Mouse (Mus musculus) limb, embryonic 14.5 days (tissue): ENCODE results near the gene Fam219b. TPM values are rescaled to one million over a fixed set of nuclear protein-coding genes. Genes with fewer than 3 reads are reported as not detected.
A peak's percentile ranks its signal among the peaks of the same experiment; 100 is the strongest.

Experiments used
- ATAC-seq: fragments of 200-750 bp; cut with Nextera tagmentation; 2 replicates; pipeline ENCODE4 v1.8.0; 2017; ENCODE audit warnings: low read depth, moderate number of reproducible peaks, moderate TSS enrichment; ENCODE audit not compliant: low FRiP score
- DNase-seq: peaks from one replicate; pipeline ENCODE4 v3.0.0-alpha.2; 2015; ENCODE audit warnings: low spot score
- H3K27ac ChIP-seq: fragments of 300-500 bp; sonication (generic); replicated peaks from 2 replicates; pipeline ENCODE4 v1.5.1; 2014; ENCODE audit warnings: low read depth, mild to moderate bottlenecking, low read length, moderate library complexity, mixed read lengths
- H3K27me3 ChIP-seq: fragments of 300-500 bp; sonication (generic); 2 replicates; pipeline ENCODE4 v1.6.1; 2014; ENCODE audit warnings: low read length, mixed read lengths; ENCODE audit not compliant: control insufficient read depth, insufficient read depth
- H3K36me3 ChIP-seq: fragments of 300-500 bp; sonication (generic); 2 replicates; pipeline ENCODE4 v1.6.1; 2014; ENCODE audit warnings: mild to moderate bottlenecking, low read length, moderate library complexity, mixed read lengths; ENCODE audit not compliant: control insufficient read depth, insufficient read depth
- H3K4me1 ChIP-seq: fragments of 300-500 bp; sonication (generic); 2 replicates; pipeline ENCODE4 v1.6.1; 2014; ENCODE audit warnings: antibody characterized with exemption, low read length, mixed read lengths; ENCODE audit not compliant: control insufficient read depth, insufficient read depth
- H3K4me2 ChIP-seq: fragments of 300-500 bp; sonication (generic); replicated peaks from 2 replicates; pipeline ENCODE4 v1.6.1; 2014; ENCODE audit warnings: low read depth, mild to moderate bottlenecking, low read length, moderate library complexity; ENCODE audit not compliant: severe bottlenecking
- H3K4me3 ChIP-seq: fragments of 300-500 bp; sonication (generic); replicated peaks from 2 replicates; pipeline ENCODE4 v1.5.1; 2014; ENCODE audit warnings: low read length
- H3K9ac ChIP-seq: fragments of 300-500 bp; sonication (generic); 2 replicates; pipeline ENCODE4 v1.6.1; 2014; ENCODE audit warnings: mild to moderate bottlenecking, low read depth, low read length, moderate library complexity; ENCODE audit not compliant: severe bottlenecking
- H3K9me3 ChIP-seq: fragments of 300-500 bp; sonication (generic); 2 replicates; pipeline ENCODE4 v1.6.1; 2016; ENCODE audit warnings: low read length; ENCODE audit not compliant: control insufficient read depth
- POLR2A ChIP-seq: fragments of 200-500 bp; IDR thresholded peaks from 2 replicates; pipeline ENCODE4 v1.8.0; 2012; ENCODE audit warnings: inconsistent platforms, mild to moderate bottlenecking, moderate library complexity, borderline replicate concordance; ENCODE audit not compliant: insufficient read depth, insufficient read length; ENCODE audit errors: extremely low read depth
- WGBS: fragments of 180-500 bp; shearing (Covaris S2); extraction: QIAGEN DNeasy Blood & Tissue Kit; methylation state at CpG from one replicate; pipeline ENCODE4 v1.1.7; 2014; 5-methylcytosine and 5-hydroxymethylcytosine counted together
- polyA plus RNA-seq, 2 experiments: library from polyadenylated mRNA; depleted of rRNA in 1 of 2; stranded (reverse) in 1 of 2; unstranded in 1 of 2; fragments of >200 nt; fragmentation: Nextera tagmentation in 1 of 2; extraction: Ambion mirVana in 1 of 2; gene quantifications; 2 replicates each; pipeline versions ENCODE4 v1.2.1 to v1.2.3; 2012 to 2014

The Fam219b gene
- polyA plus RNA-seq, 2 experiments, result 16.2 to 25.2 TPM

- H3K4me1 ChIP-seq, result peaks cover 13% of the 10 kb centered on the region
- no peaks in the 10 kb centered on the region for H3K36me3 ChIP-seq
- no peak overlapping the region for H3K9ac ChIP-seq
- peaks cover 47% of the 10 kb centered on the region for H3K27me3 ChIP-seq
- H3K27ac ChIP-seq, result no peak overlapping the region
- no peaks in the 10 kb centered on the region for H3K9me3 ChIP-seq
- no peak overlapping the region for H3K4me3 ChIP-seq
- WGBS, result 63% methylated on average over 7 of the region's 7 CpGs
- H3K4me2 ChIP-seq, result no peak overlapping the region
- ATAC-seq (no peak), DNase-seq (no peak)
- TF ChIP-seq POLR2A, result no peak
Measured at GRCm38 (mm10) chr9:57498536-57498935, 38.8 kb upstream of the Fam219b start.

DNA sequence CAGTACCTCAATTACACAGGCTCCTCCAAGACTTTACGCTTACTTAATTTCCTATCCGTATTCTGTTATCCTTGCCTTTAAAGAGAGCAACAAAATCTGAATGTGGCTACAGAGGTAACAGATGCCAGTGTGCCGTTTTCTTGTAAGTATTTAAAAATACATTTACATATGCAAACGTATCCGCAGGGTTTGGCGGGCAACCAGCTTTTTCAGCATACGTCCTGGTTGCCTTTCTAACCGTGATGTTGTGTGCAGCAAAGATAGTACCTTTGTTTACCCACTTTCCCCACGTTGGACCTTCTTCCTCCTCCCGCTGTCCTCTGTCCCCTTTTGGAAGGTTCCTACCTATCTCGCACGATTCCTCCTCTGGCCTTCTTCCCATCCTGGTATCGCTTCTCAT, 35.9 kb upstream of the Fam219b start:
- WGBS, result 10% methylated on average over 13 of the region's 13 CpGs
- ATAC-seq, result no peak

DNA sequence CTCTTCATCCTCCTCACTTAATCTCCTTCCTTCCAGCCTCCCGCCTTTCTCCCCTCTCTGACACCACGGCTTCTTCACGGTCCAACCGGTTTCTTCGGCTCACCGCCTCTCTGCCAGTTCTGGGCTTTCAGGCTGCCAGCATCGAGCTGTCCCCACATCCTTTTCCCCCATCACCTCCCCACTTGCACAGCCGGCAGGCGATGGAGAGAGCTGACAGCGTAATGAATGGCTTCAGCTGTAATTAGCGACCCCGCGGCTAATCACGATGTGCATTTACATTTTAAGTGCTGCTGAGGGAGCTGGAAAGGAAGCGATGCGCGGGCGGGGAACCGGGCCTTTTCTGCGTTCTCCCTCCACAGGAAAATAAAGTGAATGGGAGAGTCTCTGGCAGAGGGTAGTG, 35.5 kb upstream of the Fam219b start:
- H3K4me2 ChIP-seq, result no peak overlapping the region
- no peak overlapping the region for H3K9ac ChIP-seq
- no peaks in the 10 kb centered on the region for H3K9me3 ChIP-seq
- H3K27me3 ChIP-seq, result peaks cover 78% of the 10 kb centered on the region
- TF ChIP-seq POLR2A, result no peak
- no peak for ATAC-seq
- no peak for DNase-seq
- H3K4me3 ChIP-seq, result no peak overlapping the region
- H3K36me3 ChIP-seq, result no peaks in the 10 kb centered on the region
- WGBS, result under 1% methylated on average over 20 of the region's 20 CpGs
- no peak overlapping the region for H3K27ac ChIP-seq
- peaks cover 21% of the 10 kb centered on the region for H3K4me1 ChIP-seq

More for the DNA sequence above, 35.9 kb upstream of the Fam219b start:
- Histone ChIP-seq H3K27ac (no peak overlapping the region), H3K9ac (no peak overlapping the region), H3K4me1 (peaks cover 21% of the 10 kb centered on the region), H3K4me2 (no peak overlapping the region), H3K27me3 (peaks cover 75% of the 10 kb centered on the region), H3K36me3 (no peaks in the 10 kb centered on the region), H3K9me3 (no peaks in the 10 kb centered on the region), H3K4me3 (no peak overlapping the region)
- no peak for DNase-seq
- no peak for TF ChIP-seq POLR2A

- 1% methylated on average over 23 of the region's 23 CpGs for WGBS
- Histone ChIP-seq H3K9me3 (no peaks in the 10 kb centered on the region), H3K4me1 (peaks cover 21% of the 10 kb centered on the region), H3K4me3 (peak overlapping the region; percentile 46), H3K4me2 (peak overlapping the region; percentile 95), H3K36me3 (no peaks in the 10 kb centered on the region), H3K9ac (no peak overlapping the region), H3K27ac (no peak overlapping the region), H3K27me3 (peaks cover 78% of the 10 kb centered on the region)
- TF ChIP-seq POLR2A, result no peak
- DNase-seq, result no peak
- peak; percentile 41; the same call in 1 of the 2 replicates for ATAC-seq
Measured at GRCm38 (mm10) chr9:57502911-57503621, 34.3 kb upstream of the Fam219b start.

- DNase-seq, result peak; percentile 36
- no peaks in the 10 kb centered on the region for H3K9me3 ChIP-seq
- peak; percentile 70 for ATAC-seq
- H3K4me3 ChIP-seq, result peak within 1 kb of the TSS; percentile 46
- H3K27ac ChIP-seq, result no peak within 1 kb of the TSS
- peak within 1 kb of the TSS; percentile 41 for H3K9ac ChIP-seq
- no peaks in the 10 kb centered on the region for H3K36me3 ChIP-seq
- 2% methylated on average over 42 of the region's 46 CpGs for WGBS
- peaks cover 76% of the 10 kb centered on the region for H3K27me3 ChIP-seq
- peaks cover 21% of the 10 kb centered on the region for H3K4me1 ChIP-seq
- no peak for TF ChIP-seq POLR2A
- H3K4me2 ChIP-seq, result peak within 1 kb of the TSS; percentile 95
Measured at GRCm38 (mm10) chr9:57503622-57504380, 33.5 kb upstream of the Fam219b start, which contains the start of gene Rpp25. Rpp25 (plus strand) TSS chr9:57504026.
